Mouse (Mus musculus) c-Kit-positive CD71-positive TER-119-negative erythroid progenitor cells, embryonic 14.5 days (primary cell): ENCODE results near the gene Ankrd22.

Experiments
- DNase-seq: peaks from one replicate; pipeline ENCODE4 v3.0.0-alpha.2; 2013; ENCODE audit warnings: low read depth

Ankrd22 gene

GRCm38 (mm10) chr19:34180316-34180715, 14.5 kb upstream of the Ankrd22 start:
- DNase-seq = no peak

- DNase-seq = no peak
Measured at GRCm38 (mm10) chr19:34179136-34179535, 13.3 kb upstream of the Ankrd22 start.

GRCm38 (mm10) chr19:34174004-34174403, 8.2 kb upstream of the Ankrd22 start:
- DNase-seq = no peak

GRCm38 (mm10) chr19:34171167-34171566, 5.3 kb upstream of the Ankrd22 start:
- no peak for DNase-seq

- no peak for DNase-seq
Measured at GRCm38 (mm10) chr19:34169121-34169520, 3.3 kb upstream of the Ankrd22 start.

- DNase-seq = no peak
Measured at GRCm38 (mm10) chr19:34167896-34168661, 2.2 kb upstream of the Ankrd22 start.

GRCm38 (mm10) chr19:34166386-34166785, 533 bp upstream of the Ankrd22 start:
- DNase-seq = no peak

- DNase-seq = no peak
Measured at GRCm38 (mm10) chr19:34162693-34163092, 3.2 kb downstream of the Ankrd22 start.

- DNase-seq = no peak
Measured at GRCm38 (mm10) chr19:34153263-34154144, 12.3 kb downstream of the Ankrd22 start.

GRCm38 (mm10) chr19:34151909-34152308, 13.9 kb downstream of the Ankrd22 start:
- peak; percentile 2 for DNase-seq

GRCm38 (mm10) chr19:34148421-34148820, 17.4 kb downstream of the Ankrd22 start:
- DNase-seq = no peak

- no peak for DNase-seq
Measured at GRCm38 (mm10) chr19:34139431-34140046, 26.3 kb downstream of the Ankrd22 start.

GRCm38 (mm10) chr19:34138720-34139430, 27.0 kb downstream of the Ankrd22 start:
- DNase-seq = no peak

GRCm38 (mm10) chr19:34120107-34120731, 45.6 kb downstream of the Ankrd22 start:
- no peak for DNase-seq

- no peak for DNase-seq
Measured at GRCm38 (mm10) chr19:34119653-34120052, 46.2 kb downstream of the Ankrd22 start.

GRCm38 (mm10) chr19:34119102-34119501, 46.8 kb downstream of the Ankrd22 start:
- DNase-seq = no peak

- no peak for DNase-seq
Measured at GRCm38 (mm10) chr19:34104841-34105240, 61.0 kb downstream of the Ankrd22 start.

- DNase-seq = no peak
Measured at GRCm38 (mm10) chr19:34101888-34102287, 64.0 kb downstream of the Ankrd22 start.

GRCm38 (mm10) chr19:34100633-34101032, 65.2 kb downstream of the Ankrd22 start, which contains the start of gene Lipm:
TSS of gene Lipm (plus strand) at chr19:34100933.
- DNase-seq = no peak

GRCm38 (mm10) chr19:34096228-34096627, 69.6 kb downstream of the Ankrd22 start:
- DNase-seq = no peak

GRCm38 (mm10) chr19:34095381-34095780, 70.5 kb downstream of the Ankrd22 start:
- no peak for DNase-seq
